ENCODE assay signal across 21 mouse cellular contexts in genomic region chrX:101309299-101309698, GRCm38 (mm10). TPM values are rescaled to one million over a fixed set of nuclear protein-coding genes. Genes with fewer than 3 reads are reported as not detected.
A peak's percentile ranks its signal among the peaks of the same experiment; 100 is the strongest.
DNase-seq lines count a peak whose midpoint lies in the region; ATAC-seq lines count a peak whose summit lies in the region.
"Had no signal": no experiment of that assay in that cellular context is flagged by ENCODE, and none has a peak within 500 bp of the region (broad histone marks: within the 10 kb centered on the region; RNA-seq: fewer than 3 reads in every experiment).

No protein-coding gene starts in this region.

- DNase-seq in frontal cortex, postnatal 25 days (ENCODE audit: low spot score in 2 of 2): no peak
- DNase-seq in layer of hippocampus, adult 9-11 months: peak; percentile 47
- DNase-seq in layer of hippocampus, adult 8-10 months (ENCODE audit: low spot score in 2 of 2): no peak
- peak; percentile 36 to 55 for DNase-seq in right cerebral cortex, postnatal 36 days (ENCODE audit: low spot score in 2 of 2)
- no peak for DNase-seq in right cerebral cortex, postnatal 10 days (ENCODE audit: low spot score in 2 of 2)
- DNase-seq: adrenal gland, adult 8-10 months; adrenal gland, postnatal 25 days; cerebellum, adult 18-20 months; cerebellum, adult 9-10 months; cerebellum, postnatal 14 days; forebrain, postnatal 0 days; gastrocnemius, postnatal 25 days; heart, adult 18-20 months; heart, postnatal 10 days; heart, postnatal 36 days had no signal

- peak; percentile 52 for ATAC-seq in frontal cortex, adult (ENCODE audit: low TSS enrichment)
- ATAC-seq: activated CD4-positive, CD25-positive, alpha-beta regulatory T cell, adult 4 months; forebrain, embryonic 13.5 days; forebrain, postnatal 0 days; hindbrain, embryonic 16.5 days had no signal

RNA-seq across cellular contexts. Expression of gene Nlgn3, which starts 10.3 kb away (rescaled TPM):
- 100 to 1,000 TPM; 164 to 172 (median 167) TPM for total RNA-seq in layer of hippocampus, adult 8-10 months (2022)

RNA-seq across cellular contexts. Expression of gene Med12, which starts 35.5 kb away (rescaled TPM):
- 10 to 100 TPM; 28.1 to 37.8 (median 33.4) TPM for total RNA-seq in layer of hippocampus, adult 8-10 months (2022)

RNA-seq across cellular contexts. Expression of gene Gm20489, which starts 40.5 kb away (rescaled TPM):
- total RNA-seq in layer of hippocampus, adult 8-10 months (2022): under 1 TPM in 1 of 4 experiments, not detected in 3; 0.27 TPM
- total RNA-seq: adrenal gland, postnatal 25 days; ES-E14; forebrain, postnatal 0 days; gastrocnemius, adult 8-10 months; gastrocnemius, postnatal 25 days; heart, adult 18-20 months; heart, postnatal 10 days; heart, postnatal 36 days had no signal

RNA-seq across cellular contexts. Expression of gene Il2rg, which starts 41.2 kb away (rescaled TPM):
- total RNA-seq in layer of hippocampus, adult 8-10 months (2022): 1 to 10 TPM in 2 of 4 experiments, under 1 TPM in 2; 0.37 to 1.6 (median 1.1) TPM

RNA-seq across cellular contexts. Expression of gene Gm614, which starts 45.5 kb away (rescaled TPM):
- not detected for total RNA-seq in layer of hippocampus, adult 8-10 months (2022)
- total RNA-seq: adrenal gland, adult 8-10 months; adrenal gland, postnatal 25 days; ES-E14; gastrocnemius, adult 8-10 months; gastrocnemius, postnatal 25 days; heart, adult 18-20 months; heart, postnatal 36 days had no signal

Comparison
In these comparisons a context has a peak if more than half of its experiments do, and no peak if none do; other contexts are left out.
1. DNase-seq: peak in layer of hippocampus, adult 9-11 months (single experiment) and right cerebral cortex, postnatal 36 days (2 of 2); none in frontal cortex, postnatal 25 days (0 of 2), layer of hippocampus, adult 8-10 months (0 of 2) and right cerebral cortex, postnatal 10 days (0 of 2).